Mouse (Mus musculus): ENCODE results near the gene Mrpl54.
A peak's percentile ranks its signal among the peaks of the same experiment; 100 is the strongest.

Gene Mrpl54

GRCm38 (mm10) chr10:81294442-81294841, 27.7 kb upstream of the Mrpl54 start:
- no peak for DNase-seq (ENCODE audit: low spot score in 2 of 2)

GRCm38 (mm10) chr10:81293334-81294030, 26.7 kb upstream of the Mrpl54 start:
- DNase-seq (ENCODE audit: low spot score in 2 of 2): no peak

- DNase-seq (ENCODE audit: low spot score in 2 of 2): peak; percentile 99 to 100
Observed at GRCm38 (mm10) chr10:81292554-81293333, 26.0 kb upstream of the Mrpl54 start, which contains the start of gene Pip5k1c. Pip5k1c (plus strand) TSS chr10:81292963.

DNA sequence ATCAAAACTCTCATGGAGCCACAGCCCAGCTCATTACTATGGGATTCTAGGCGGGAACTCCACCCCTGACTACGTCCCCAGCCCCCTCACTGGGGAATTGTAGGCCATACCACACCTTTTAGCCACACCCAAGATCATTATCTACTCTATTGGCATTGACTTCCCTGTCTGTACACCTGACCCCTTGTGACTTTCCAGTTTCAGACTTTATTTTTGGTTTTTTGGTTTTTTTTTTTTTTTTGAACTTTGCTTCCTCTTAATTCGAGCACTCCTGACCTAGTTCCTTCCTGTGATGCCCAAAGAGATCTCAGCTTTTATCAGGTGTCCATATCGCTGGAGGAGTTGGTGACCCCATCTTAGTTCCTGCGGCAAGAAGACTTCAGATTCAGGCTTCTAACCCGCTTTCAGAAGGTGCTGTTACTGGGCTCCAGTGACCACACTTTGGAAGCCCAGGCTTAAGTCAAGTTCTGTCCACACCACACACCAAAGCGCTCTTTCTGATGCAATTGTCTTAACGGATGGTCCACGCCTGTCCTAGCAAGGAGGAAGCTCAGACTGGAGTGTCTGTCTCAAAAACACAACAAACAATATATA, 24.9 kb upstream of the Mrpl54 start, which contains the start of gene Tjp3:
Gene Tjp3, minus strand, starts transcription at position 71 of the 594 bp plus-strand sequence.
- DNase-seq (ENCODE audit: low spot score in 2 of 2): no peak

GRCm38 (mm10) chr10:81290698-81291460, 24.1 kb upstream of the Mrpl54 start:
- DNase-seq (ENCODE audit: low spot score in 2 of 2): no peak

DNA sequence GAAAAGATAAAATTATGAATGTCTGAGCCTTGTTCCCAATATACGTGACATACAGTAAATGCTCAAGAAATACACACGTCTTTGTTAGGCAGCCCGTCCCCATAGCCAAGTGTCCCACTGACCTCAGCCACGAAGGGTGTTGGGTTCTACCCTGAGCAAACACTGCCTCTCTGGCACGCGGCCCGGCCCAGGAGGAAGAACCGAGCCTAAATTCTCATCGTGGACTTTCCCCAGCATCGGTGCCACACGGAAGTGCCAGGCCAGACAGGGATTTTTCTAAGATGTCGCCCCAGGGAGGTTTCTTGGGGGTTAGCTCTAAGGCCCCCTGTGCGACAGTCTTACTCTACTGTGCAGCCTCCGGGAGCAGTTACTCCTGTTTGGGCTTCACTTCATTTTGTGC, 23.1 kb upstream of the Mrpl54 start:
- no peak for DNase-seq (ENCODE audit: low spot score in 2 of 2)

DNA sequence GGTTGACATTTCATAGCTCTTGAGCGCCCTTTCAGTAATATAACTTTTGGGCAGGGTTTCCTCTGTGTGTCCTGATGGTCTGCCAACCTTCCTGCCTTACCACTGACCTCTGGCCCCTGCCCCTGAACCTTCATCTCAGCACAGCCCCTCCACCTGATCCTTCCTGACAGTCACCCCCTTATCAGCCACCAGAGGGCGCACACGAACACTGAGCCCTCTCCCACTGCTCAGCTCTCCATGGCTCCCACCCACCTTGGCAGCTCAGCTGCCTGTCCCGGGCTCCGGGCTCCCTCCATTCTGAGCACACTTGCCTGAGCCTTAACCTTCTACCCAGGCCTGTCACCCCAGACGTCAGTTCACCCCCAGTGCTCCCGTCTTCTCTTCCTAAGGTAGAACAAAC, 22.5 kb upstream of the Mrpl54 start:
- DNase-seq (ENCODE audit: low spot score in 2 of 2): peak in 1 of 2 experiments; percentile 52

GRCm38 (mm10) chr10:81288601-81289000, 21.9 kb upstream of the Mrpl54 start:
- DNase-seq (ENCODE audit: low spot score in 2 of 2): no peak

GRCm38 (mm10) chr10:81287513-81288157, 20.9 kb upstream of the Mrpl54 start:
- no peak for DNase-seq (ENCODE audit: low spot score in 2 of 2)

- DNase-seq (ENCODE audit: low spot score in 2 of 2): no peak
Observed at GRCm38 (mm10) chr10:81286586-81286985, 19.9 kb upstream of the Mrpl54 start.

DNA sequence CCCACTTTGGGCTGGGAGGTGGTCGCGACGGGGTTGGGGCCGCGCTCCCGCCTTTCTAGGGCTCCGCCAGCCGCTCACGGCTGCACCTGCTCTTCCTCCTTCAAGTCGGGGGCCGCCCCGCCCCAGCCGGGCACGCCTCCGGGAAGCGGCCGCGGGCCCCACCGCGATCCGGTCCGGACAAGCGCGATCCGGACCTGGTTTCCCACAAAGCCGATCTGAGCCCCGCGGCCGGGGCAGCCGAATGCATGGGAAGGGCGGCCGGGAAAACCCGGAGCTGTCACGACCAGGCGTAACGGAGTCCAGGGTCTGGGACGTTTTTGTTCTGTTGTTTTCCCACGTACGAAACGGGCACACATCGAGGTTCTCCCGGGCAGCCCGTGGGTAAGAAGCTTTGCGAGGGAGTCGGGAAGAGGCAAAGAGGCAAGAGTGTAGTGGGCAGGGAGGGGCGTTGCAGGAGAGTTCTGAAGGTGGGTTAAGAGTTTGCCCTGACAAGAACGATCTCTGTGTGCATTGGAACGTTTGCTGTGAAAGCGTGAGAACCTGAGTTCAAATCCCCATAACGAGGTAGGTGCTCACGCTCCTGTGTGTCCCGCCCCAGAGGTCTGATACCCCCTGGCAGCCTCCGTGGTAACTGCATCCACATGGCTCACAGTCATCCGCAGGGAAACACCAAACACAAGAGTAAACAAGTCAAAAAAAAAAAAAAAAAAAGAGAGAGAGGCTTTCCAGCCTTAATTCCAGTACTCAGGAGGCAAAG, 19.1 kb upstream of the Mrpl54 start:
- peak in 1 of 2 experiments; percentile 77 for DNase-seq (ENCODE audit: low spot score in 2 of 2)

DNA sequence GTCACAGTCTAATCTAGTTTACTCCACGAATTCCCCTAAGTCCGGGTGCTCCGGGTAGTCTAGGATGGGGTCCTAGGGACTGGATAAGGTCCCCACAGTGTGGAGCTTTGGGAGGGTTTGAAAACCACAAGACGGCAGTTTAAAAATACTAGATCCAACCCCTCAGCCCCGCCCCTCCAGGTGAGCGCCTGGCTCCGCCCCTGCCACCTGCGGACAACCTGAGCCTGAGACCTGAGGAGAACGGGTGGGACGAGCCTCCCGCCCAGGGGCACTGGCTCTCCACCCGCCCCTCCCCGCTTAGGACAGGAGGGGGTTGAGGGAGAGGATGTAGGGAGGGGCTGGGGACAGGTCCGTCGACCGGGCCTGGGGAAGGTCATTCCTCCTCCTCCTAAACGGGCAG, 18.0 kb upstream of the Mrpl54 start:
- no peak for DNase-seq (ENCODE audit: low spot score in 2 of 2)

DNA sequence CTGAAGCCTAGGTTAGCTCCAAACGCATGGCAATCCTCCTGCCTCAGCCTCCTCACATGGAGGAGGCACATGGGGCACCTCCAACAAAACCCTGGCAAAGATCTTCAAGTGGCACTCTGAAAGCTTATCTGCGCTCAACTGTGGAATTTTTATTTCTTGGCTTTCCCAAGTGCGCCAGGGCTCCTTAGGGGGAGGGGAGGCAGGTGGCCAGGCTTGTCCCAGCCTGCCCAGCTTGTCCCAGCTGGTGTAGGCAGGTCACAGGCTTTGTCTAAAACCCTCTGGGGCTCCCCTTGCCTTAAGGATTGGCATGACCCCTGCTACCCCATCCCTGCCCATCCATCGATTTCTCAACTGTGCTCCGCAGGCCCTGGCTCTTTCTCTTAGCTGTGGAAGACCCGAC, 17.5 kb upstream of the Mrpl54 start:
- no peak for DNase-seq (ENCODE audit: low spot score in 2 of 2)

GRCm38 (mm10) chr10:81279496-81279895, 12.8 kb upstream of the Mrpl54 start:
- no peak for DNase-seq (ENCODE audit: low spot score in 2 of 2)

DNA sequence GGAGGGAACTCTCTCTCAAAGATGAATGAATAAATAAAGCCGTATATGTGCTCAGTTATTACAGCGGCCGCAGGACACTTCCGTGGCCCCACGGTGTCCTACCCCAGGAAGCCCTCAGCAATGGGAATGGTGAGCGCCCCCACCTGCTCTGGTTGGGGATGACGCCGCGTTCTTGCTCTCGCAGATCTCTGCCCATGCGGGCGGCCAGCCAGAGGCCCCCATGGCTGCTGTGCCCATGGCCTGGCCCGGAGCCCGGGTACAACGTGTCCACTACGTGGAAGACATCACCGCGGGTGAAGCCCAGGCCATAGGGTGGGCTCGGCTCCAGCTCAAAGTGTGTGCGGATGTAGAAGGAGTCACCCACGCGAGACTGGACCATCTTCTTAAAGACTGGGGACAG, 10.9 kb upstream of the Mrpl54 start:
- no peak for DNase-seq (ENCODE audit: low spot score in 2 of 2)

GRCm38 (mm10) chr10:81273842-81274241, 7.1 kb upstream of the Mrpl54 start:
- DNase-seq (ENCODE audit: low spot score in 2 of 2): no peak

DNA sequence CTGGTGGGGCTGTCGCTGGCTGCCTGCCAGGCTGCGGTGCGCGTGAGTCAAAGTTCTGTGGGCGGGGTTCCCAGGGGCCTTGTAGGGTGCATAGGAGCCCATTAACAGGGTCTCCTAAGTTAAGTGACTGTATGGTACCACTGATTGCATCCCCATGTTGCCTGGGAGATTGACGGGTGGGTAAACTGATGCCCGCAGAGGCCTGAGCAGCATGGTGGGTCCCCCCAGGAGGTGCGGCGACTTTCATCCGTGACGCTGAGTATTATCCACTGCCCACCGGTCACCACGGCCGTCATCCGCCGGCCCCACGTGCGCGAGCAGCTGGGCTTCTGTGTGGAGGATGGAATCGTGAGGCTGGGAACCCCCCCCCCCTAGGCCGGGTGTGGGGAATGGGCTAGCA, 5.6 kb upstream of the Mrpl54 start:
- DNase-seq (ENCODE audit: low spot score in 2 of 2): no peak

DNA sequence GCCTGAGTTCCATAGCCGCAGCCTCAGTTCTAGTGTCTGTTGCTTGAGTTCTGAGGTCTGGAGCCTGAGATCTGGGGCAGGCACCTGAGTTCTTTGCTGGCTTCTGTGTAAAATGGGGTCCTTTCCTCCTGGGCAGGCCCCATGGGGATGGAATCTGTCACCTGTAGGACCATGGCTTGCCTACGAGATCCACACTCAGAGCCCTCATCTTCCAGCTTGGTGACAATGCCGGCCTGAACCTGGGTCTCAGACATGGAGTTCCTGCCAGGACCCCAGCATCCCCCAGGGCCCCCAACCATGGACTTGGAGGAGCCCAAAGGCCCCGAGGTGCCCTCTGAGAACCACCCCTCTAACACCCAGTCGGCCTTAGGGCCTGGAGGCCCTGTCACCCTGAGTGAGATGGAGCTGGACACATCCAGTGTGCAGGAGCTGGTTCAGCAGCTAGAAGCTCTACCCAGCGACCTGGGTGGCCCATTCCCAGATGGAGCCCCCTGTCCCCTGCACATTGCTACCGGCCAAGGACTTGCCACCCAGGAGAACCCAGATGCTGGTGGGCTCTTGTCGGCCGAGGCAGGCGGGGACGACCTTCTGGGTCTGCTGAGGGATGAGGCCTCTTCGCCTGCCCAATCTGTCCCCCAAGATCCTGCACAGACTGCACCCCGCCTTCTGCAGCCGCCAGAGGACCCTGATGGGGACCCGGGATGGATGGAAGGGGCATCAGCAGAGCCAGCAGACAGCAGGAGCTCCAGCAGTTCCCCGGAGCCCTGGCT, 2.1 kb upstream of the Mrpl54 start:
- DNase-seq (ENCODE audit: low spot score in 2 of 2): no peak

DNA sequence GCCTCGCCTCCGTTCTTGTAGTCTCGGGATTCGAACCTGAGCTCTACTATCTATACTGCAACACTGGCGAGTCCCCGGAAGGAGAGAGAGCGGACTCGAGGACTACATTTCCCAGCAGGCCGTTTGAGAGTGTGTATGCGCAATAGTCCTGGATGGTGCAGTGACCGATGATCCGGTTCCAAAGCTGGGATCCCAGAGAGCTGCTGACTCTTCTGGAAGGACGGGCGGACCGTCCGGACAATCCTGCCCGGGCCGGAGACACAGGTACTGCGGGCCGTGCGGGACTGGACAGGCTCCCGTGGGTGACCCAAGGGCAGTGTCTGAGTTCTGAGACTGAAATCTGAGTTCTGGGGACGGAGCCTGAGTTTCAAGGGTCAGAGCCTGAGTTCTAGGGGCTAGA, 1.3 kb upstream of the Mrpl54 start:
- DNase-seq (ENCODE audit: low spot score in 2 of 2): peak; percentile 69 to 76

- DNase-seq (ENCODE audit: low spot score in 2 of 2): no peak
Observed at GRCm38 (mm10) chr10:81265540-81265939, 1.2 kb downstream of the Mrpl54 start.
